Mouse (Mus musculus) MEL (cell line): ENCODE results near the gene Ngp. TPM values are rescaled to one million over a fixed set of nuclear protein-coding genes. Genes with fewer than 3 reads are reported as not detected.
"Not testable (repeated sequence)": the region's sequence is repeated elsewhere in the genome, so short reads cannot be mapped to it uniquely, and the experiment has no call there.

Source experiments
- DNase-seq: peaks from one replicate; pipeline ENCODE4 v3.0.0; 2011; ENCODE audit warnings: low read depth, low spot score
- H3K27ac ChIP-seq: 2 replicates; pipeline ENCODE4 v1.5.1; 2012; ENCODE audit warnings: low read depth, mild to moderate bottlenecking, control low read depth, low read length, moderate library complexity; ENCODE audit not compliant: control insufficient read depth
- H3K27me3 ChIP-seq, 2 experiments: fragments of 150-350 bp in 1 of 2; sonication (generic) in 1 of 2; 2 replicates each; pipeline ENCODE4 v1.6.1; 2012; ENCODE audit warnings: low read length in 2 of 2, mild to moderate bottlenecking in 2 of 2, improper control_type of control experiment in 1 of 2, moderate library complexity in 1 of 2; ENCODE audit not compliant: insufficient read depth in 2 of 2, control insufficient read depth in 1 of 2
- H3K36me3 ChIP-seq, 2 experiments: 2 replicates each; pipeline ENCODE4 v1.6.1; 2012 to 2014; ENCODE audit warnings: low read length in 2 of 2, improper control_type of control experiment in 1 of 2, inconsistent platforms in 1 of 2, mild to moderate bottlenecking in 1 of 2; ENCODE audit not compliant: insufficient read depth in 2 of 2, control insufficient read depth in 1 of 2
- H3K4me1 ChIP-seq, 2 experiments: fragments of 150-350 bp in 1 of 2; sonication (generic) in 1 of 2; 2 replicates each; pipeline ENCODE4 v1.6.1; 2012; ENCODE audit warnings: low read length in 2 of 2, improper control_type of control experiment in 1 of 2, mild to moderate bottlenecking in 1 of 2; ENCODE audit not compliant: insufficient read depth in 2 of 2, control insufficient read depth in 1 of 2
- H3K4me3 ChIP-seq, 2 experiments: fragments of 150-350 bp in 1 of 2; sonication (generic) in 1 of 2; 2 replicates each; pipeline ENCODE4 v1.5.1; 2012; ENCODE audit warnings: low read depth in 2 of 2, low read length in 2 of 2, mild to moderate bottlenecking in 2 of 2, moderate library complexity in 2 of 2, control low read depth in 1 of 2, improper control_type of control experiment in 1 of 2; ENCODE audit not compliant: control insufficient read depth in 1 of 2, insufficient read depth in 1 of 2
- H3K79me2 ChIP-seq: 2 replicates; pipeline ENCODE4 v1.6.1; 2012; ENCODE audit warnings: mild to moderate bottlenecking, low read length, moderate library complexity; ENCODE audit not compliant: control insufficient read depth, poor library complexity, insufficient read depth
- H3K9ac ChIP-seq: 2 replicates; pipeline ENCODE4 v1.6.1; 2012; ENCODE audit warnings: low read depth, mild to moderate bottlenecking, control low read depth, low read length, moderate library complexity; ENCODE audit not compliant: control insufficient read depth, poor library complexity, severe bottlenecking
- H3K9me3 ChIP-seq: fragments of 150-350 bp; sonication (generic); replicated peaks from 2 replicates; pipeline ENCODE4 v1.6.1; 2012; ENCODE audit warnings: mild to moderate bottlenecking, low read length, improper control_type of control experiment, moderate library complexity; ENCODE audit not compliant: insufficient read depth
- CHD2 ChIP-seq: IDR thresholded peaks from 2 replicates; pipeline ENCODE4 v1.6.1; 2011; ENCODE audit warnings: low read length, improper control_type of control experiment
- ELF1 ChIP-seq: IDR thresholded peaks from 2 replicates; pipeline ENCODE4 v1.6.1; 2014; ENCODE audit warnings: low read depth, mild to moderate bottlenecking, inconsistent platforms, low read length, improper control_type of control experiment, moderate library complexity
- EP300 ChIP-seq, 2 experiments: IDR thresholded peaks; 2 replicates each; pipeline ENCODE4 v1.6.1; 2011; ENCODE audit warnings: improper control_type of control experiment in 2 of 2, low read length in 2 of 2, low read depth in 1 of 2, mild to moderate bottlenecking in 1 of 2
- ETS1 ChIP-seq: IDR thresholded peaks from 2 replicates; pipeline ENCODE4 v1.6.1; 2012; ENCODE audit warnings: low read depth, mild to moderate bottlenecking, inconsistent platforms, low read length, improper control_type of control experiment, moderate library complexity
- HCFC1 ChIP-seq: IDR thresholded peaks from 2 replicates; pipeline ENCODE4 v1.6.1; 2012; ENCODE audit warnings: low read depth, mild to moderate bottlenecking, inconsistent platforms, low read length, improper control_type of control experiment, moderate library complexity
- MAFK ChIP-seq: IDR thresholded peaks from 2 replicates; pipeline ENCODE4 v1.6.1; 2011; ENCODE audit warnings: low read depth, mild to moderate bottlenecking, low read length, improper control_type of control experiment, borderline replicate concordance
- MAX ChIP-seq: IDR thresholded peaks from 2 replicates; pipeline ENCODE4 v1.6.1; 2011; ENCODE audit warnings: low read length, improper control_type of control experiment
- MEF2A ChIP-seq: IDR thresholded peaks from 2 replicates; pipeline ENCODE4 v1.6.1; 2014; ENCODE audit warnings: low read depth, mild to moderate bottlenecking, inconsistent platforms, low read length, improper control_type of control experiment; ENCODE audit not compliant: poor library complexity, insufficient replicate concordance, severe bottlenecking; ENCODE audit errors: extremely low read depth
- MYC ChIP-seq: IDR thresholded peaks from 2 replicates; pipeline ENCODE4 v1.6.1; 2011; ENCODE audit warnings: low read depth, mild to moderate bottlenecking, low read length, improper control_type of control experiment, moderate library complexity
- NELFE ChIP-seq: IDR thresholded peaks from 2 replicates; pipeline ENCODE4 v1.6.1; 2011; ENCODE audit warnings: low read depth, low read length, improper control_type of control experiment
- POLR2A ChIP-seq, 2 experiments: IDR thresholded peaks; 2 replicates each; pipeline ENCODE4 v1.6.1; 2011 to 2012; ENCODE audit warnings: low read length in 2 of 2, mild to moderate bottlenecking in 2 of 2, control low read depth in 1 of 2, improper control_type of control experiment in 1 of 2, low read depth in 1 of 2, moderate library complexity in 1 of 2; ENCODE audit not compliant: control insufficient read depth in 1 of 2, insufficient read depth in 1 of 2, poor library complexity in 1 of 2
- POLR2AphosphoS2 ChIP-seq: IDR thresholded peaks from 2 replicates; pipeline ENCODE4 v1.6.1; 2011; ENCODE audit warnings: low read length, improper control_type of control experiment
- POLR2AphosphoS5 ChIP-seq: IDR thresholded peaks from 2 replicates; pipeline ENCODE4 v1.6.1; 2012; ENCODE audit warnings: low read depth, borderline replicate concordance, mild to moderate bottlenecking, inconsistent platforms, low read length, moderate library complexity, mixed read lengths
- RAD21 ChIP-seq: IDR thresholded peaks from 2 replicates; pipeline ENCODE4 v1.6.1; 2011; ENCODE audit warnings: mild to moderate bottlenecking, low read depth, low read length, improper control_type of control experiment
- RCOR1 ChIP-seq: IDR thresholded peaks from 2 replicates; pipeline ENCODE4 v1.6.1; 2012; ENCODE audit warnings: low read depth, mild to moderate bottlenecking, inconsistent platforms, low read length, improper control_type of control experiment
- SIN3A ChIP-seq: IDR thresholded peaks from 2 replicates; pipeline ENCODE4 v1.6.1; 2012; ENCODE audit warnings: low read length, improper control_type of control experiment, inconsistent platforms
- SMC3 ChIP-seq: IDR thresholded peaks from 2 replicates; pipeline ENCODE4 v1.6.1; 2011; ENCODE audit warnings: low read depth, low read length, improper control_type of control experiment
- TAL1 ChIP-seq: IDR thresholded peaks from 2 replicates; pipeline ENCODE4 v1.6.1; 2012; ENCODE audit warnings: mild to moderate bottlenecking, inconsistent platforms, low read length, moderate library complexity, mixed read lengths
- TBP ChIP-seq: IDR thresholded peaks from 2 replicates; pipeline ENCODE4 v1.8.0; 2011; ENCODE audit warnings: low read depth, low read length, improper control_type of control experiment
- TCF12 ChIP-seq: IDR thresholded peaks from 2 replicates; pipeline ENCODE4 v1.6.1; 2014; ENCODE audit warnings: low read depth, mild to moderate bottlenecking, inconsistent platforms, low read length, improper control_type of control experiment, moderate library complexity
- USF1 ChIP-seq: IDR thresholded peaks from 2 replicates; pipeline ENCODE4 v1.6.1; 2014; ENCODE audit warnings: low read depth, mild to moderate bottlenecking, inconsistent platforms, low read length, improper control_type of control experiment, moderate library complexity
- ZKSCAN1 ChIP-seq: IDR thresholded peaks from 2 replicates; pipeline ENCODE4 v1.6.1; 2012; ENCODE audit warnings: low read depth, mild to moderate bottlenecking, inconsistent platforms, low read length, improper control_type of control experiment, moderate library complexity
- ZNF384 ChIP-seq: IDR thresholded peaks from 2 replicates; pipeline ENCODE4 v1.6.1; 2012; ENCODE audit warnings: low read depth, mild to moderate bottlenecking, inconsistent platforms, low read length, improper control_type of control experiment
- polyA plus RNA-seq, 2 experiments: library from polyadenylated mRNA; stranded (reverse) in 1 of 2; unstranded in 1 of 2; fragments of >175 nt in 1 of 2; fragments of >200 nt in 1 of 2; gene quantifications; 2 replicates each; pipeline versions ENCODE4 v1.2.1 to v1.2.4; 2012; ENCODE audit warnings: low replicate concordance in 2 of 2, low read depth in 1 of 2; ENCODE audit not compliant: insufficient read length in 2 of 2, insufficient read depth in 1 of 2, missing spikeins in 1 of 2
- total RNA-seq: library from RNA; depleted of rRNA; stranded (reverse); fragments of 300-350 nt; gene quantifications from 2 replicates; pipeline ENCODE4 v1.2.3, GENCODE M21; 2012

The Ngp gene
- total and polyA plus RNA-seq, 3 experiments: not detected

DNA sequence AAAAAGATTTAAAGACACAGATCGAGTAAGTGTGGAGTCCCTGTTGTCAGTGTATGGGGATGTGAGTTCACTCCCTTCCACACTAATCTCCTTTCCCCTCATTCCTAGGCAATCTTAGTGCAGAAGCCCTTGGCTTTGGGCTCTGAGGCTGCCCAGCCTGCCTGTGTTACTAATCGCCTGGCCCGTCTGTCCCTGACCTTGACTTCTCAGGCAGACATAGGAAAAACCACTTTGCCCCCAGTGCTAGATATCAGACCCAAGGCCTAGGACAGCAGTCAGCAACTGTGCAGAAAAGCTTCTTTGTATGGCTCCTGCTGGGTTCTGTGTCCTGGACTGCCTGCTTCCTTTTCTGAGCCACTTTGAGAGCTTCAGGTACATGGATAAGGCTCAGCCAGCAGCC lies 43.9 kb upstream of the Ngp start:
- Histone ChIP-seq H3K4me1 (no peaks in the 10 kb centered on the region), H3K9ac (no peak overlapping the region), H3K27me3 (no peaks in the 10 kb centered on the region), H3K9me3 (no peaks in the 10 kb centered on the region), H3K36me3 (peaks cover 0 to 4% of the 10 kb centered on the region in 2 experiments; a peak in 2 of 4 replicates), H3K79me2 (no peaks in the 10 kb centered on the region), H3K4me3 (no peak overlapping the region), H3K27ac (no peak overlapping the region)
- TF ChIP-seq TCF12 (no peak), POLR2AphosphoS2 (no peak), MAX (no peak), TAL1 (no peak), TBP (no peak), MEF2A (no peak)
- DNase-seq: no peak

DNA sequence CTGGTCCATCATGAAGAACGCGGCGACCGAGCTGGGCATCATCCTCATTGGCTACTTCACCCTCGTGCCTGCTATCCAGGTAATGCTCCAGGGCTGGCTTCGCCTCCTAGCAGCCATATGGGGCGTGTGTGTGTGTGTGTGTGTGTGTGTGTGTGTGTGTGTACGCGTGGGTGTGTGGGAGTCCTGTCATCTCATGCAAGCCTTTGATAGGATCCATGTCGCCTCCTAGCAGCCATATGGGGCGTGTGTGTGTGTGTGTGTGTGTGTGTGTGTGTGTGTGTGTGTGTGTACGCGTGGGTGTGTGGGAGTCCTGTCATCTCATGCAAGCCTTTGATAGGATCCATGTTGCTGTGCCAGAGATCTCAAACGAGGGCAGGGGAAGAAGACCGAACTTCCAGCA lies 41.9 kb upstream of the Ngp start:
- not testable (repeated sequence) for H3K4me1 ChIP-seq, H3K36me3 ChIP-seq, H3K4me3 ChIP-seq, H3K27me3 ChIP-seq, H3K9ac ChIP-seq, H3K27ac ChIP-seq, H3K79me2 ChIP-seq, H3K9me3 ChIP-seq, DNase-seq

GRCm38 (mm10) chr9:110379361-110379760 lies 40.2 kb upstream of the Ngp start:
- H3K4me3 ChIP-seq: no peak overlapping the region
- H3K9ac ChIP-seq: no peak overlapping the region
- no peaks in the 10 kb centered on the region for H3K9me3 ChIP-seq
- DNase-seq: no peak
- H3K4me1 ChIP-seq: no peaks in the 10 kb centered on the region
- TF ChIP-seq MEF2A: no peak
- TF ChIP-seq ETS1: no peak
- no peak for TF ChIP-seq SMC3
- no peak for TF ChIP-seq MYC
- no peak for TF ChIP-seq POLR2AphosphoS2
- no peak for TF ChIP-seq NELFE
- no peak for TF ChIP-seq CHD2
- no peak for TF ChIP-seq EP300 (IDR thresholded peaks at IDR 0.05; ENCODE audit: low read depth in 1 of 2, low read length in 2 of 2)
- no peak for TF ChIP-seq HCFC1
- no peak for TF ChIP-seq ELF1
- no peak for TF ChIP-seq ZKSCAN1
- no peak for TF ChIP-seq RAD21
- no peak for TF ChIP-seq USF1
- no peak for TF ChIP-seq MAFK
- TF ChIP-seq POLR2AphosphoS5: no peak
- TF ChIP-seq ZNF384: no peak
- no peak for TF ChIP-seq SIN3A
- no peak for TF ChIP-seq POLR2A (IDR thresholded peaks at IDR 0.05; ENCODE audit: control insufficient read depth in 1 of 2, insufficient read depth in 1 of 2, low read depth in 1 of 2, low read length in 2 of 2, poor library complexity in 1 of 2)
- TF ChIP-seq RCOR1: no peak
- H3K79me2 ChIP-seq: no peaks in the 10 kb centered on the region
- H3K36me3 ChIP-seq: peaks cover 0 to 4% of the 10 kb centered on the region in 2 experiments; a peak in 2 of 4 replicates
- H3K27ac ChIP-seq: no peak overlapping the region
- no peaks in the 10 kb centered on the region for H3K27me3 ChIP-seq
